Mouse (Mus musculus) limb, embryonic 15.5 days (tissue): ENCODE measurements around the gene Maf. TPM values are rescaled to one million over a fixed set of nuclear protein-coding genes. Genes with fewer than 3 reads are reported as not detected.
A peak's percentile ranks its signal among the peaks of the same experiment; 100 is the strongest.

Experiments used
- ATAC-seq: fragments of 200-750 bp; cut with Nextera tagmentation; 2 replicates; pipeline ENCODE4 v1.8.0; 2017; ENCODE audit warnings: low read depth, moderate TSS enrichment; ENCODE audit not compliant: insufficient number of reproducible peaks, low FRiP score, low TSS enrichment
- H3K27ac ChIP-seq: fragments of 300-500 bp; sonication (generic); 2 replicates; pipeline ENCODE4 v1.5.1; 2015; ENCODE audit warnings: moderate library complexity, mild to moderate bottlenecking, inconsistent platforms
- H3K27me3 ChIP-seq: fragments of 300-500 bp; sonication (generic); 2 replicates; pipeline ENCODE4 v1.6.1; 2015; ENCODE audit warnings: inconsistent platforms
- H3K36me3 ChIP-seq: fragments of 300-500 bp; sonication (generic); 2 replicates; pipeline ENCODE4 v1.6.1; 2015; ENCODE audit warnings: inconsistent platforms
- H3K4me1 ChIP-seq: fragments of 300-500 bp; sonication (generic); 2 replicates; pipeline ENCODE4 v1.6.1; 2015; ENCODE audit warnings: inconsistent platforms
- H3K4me2 ChIP-seq: fragments of 300-500 bp; sonication (generic); 2 replicates; pipeline ENCODE4 v1.6.1; 2015; ENCODE audit warnings: mild to moderate bottlenecking, inconsistent platforms
- H3K4me3 ChIP-seq: fragments of 300-500 bp; sonication (generic); 2 replicates; pipeline ENCODE4 v1.5.1; 2015; ENCODE audit warnings: mild to moderate bottlenecking, inconsistent platforms
- H3K9ac ChIP-seq: fragments of 300-500 bp; sonication (generic); 2 replicates; pipeline ENCODE4 v1.6.1; 2015; ENCODE audit warnings: inconsistent platforms
- H3K9me3 ChIP-seq: fragments of 300-500 bp; sonication (generic); 2 replicates; pipeline ENCODE4 v1.6.1; 2016; ENCODE audit warnings: inconsistent platforms
- WGBS: fragments of 180-500 bp; shearing (Covaris S2); methylation state at CpG from one replicate; pipeline ENCODE4 v1.1.7; 2015; 5-methylcytosine and 5-hydroxymethylcytosine counted together
- polyA plus RNA-seq: library from polyadenylated mRNA; unstranded; fragments of >200 nt; fragmentation: Nextera tagmentation; extraction: Ambion mirVana; gene quantifications from 2 replicates; pipeline ENCODE4 v1.2.1, GENCODE M21; 2015

Gene Maf
- polyA plus RNA-seq: 8.2 and 8.3 TPM in 2 replicates

DNA sequence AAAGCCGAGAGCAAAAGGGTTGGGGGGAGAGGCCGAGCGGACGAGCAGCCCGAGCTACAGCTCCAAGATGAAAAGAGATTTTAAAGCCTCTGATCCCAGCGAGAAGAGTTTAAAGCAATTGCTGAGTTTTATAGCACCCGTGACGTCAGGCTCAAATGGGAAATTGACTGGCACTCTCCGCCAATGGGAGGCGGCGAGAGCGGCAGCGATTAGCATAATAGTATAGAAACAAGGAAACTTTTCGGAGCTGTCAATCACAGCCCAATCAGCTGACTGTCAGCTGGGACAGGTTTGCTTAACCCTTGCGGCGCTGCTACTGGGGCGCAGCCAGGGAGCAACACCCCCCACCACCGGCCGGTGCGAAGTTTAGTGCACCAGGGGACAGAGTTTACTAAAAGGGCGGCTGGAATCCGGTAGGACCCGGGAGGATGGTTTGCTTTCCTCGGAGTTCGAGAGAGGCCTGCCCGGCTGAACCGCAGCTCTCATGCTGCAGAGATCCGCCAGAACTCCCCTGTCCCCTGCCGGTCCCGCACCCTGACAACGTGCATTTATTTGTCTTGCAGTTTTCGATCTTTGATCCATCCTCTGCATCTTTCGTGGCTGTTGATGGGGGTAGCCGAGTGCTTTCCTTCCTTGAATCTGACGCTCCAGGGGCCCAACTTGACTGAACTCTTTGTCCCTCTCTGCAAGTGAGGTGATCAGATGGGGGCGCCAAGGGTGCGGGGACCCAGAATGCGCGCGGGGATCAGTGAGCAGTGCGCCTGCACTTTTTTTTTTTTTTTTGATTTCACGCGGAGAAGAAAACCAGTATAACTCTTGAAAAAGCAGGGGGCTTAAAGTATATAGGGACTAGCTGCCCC, at the start of gene Maf:
Gene Maf (minus strand): TSS at position 64 of the 860 bp plus-strand sequence.
- WGBS: under 1% methylated on average over 43 of the region's 43 CpGs
- Histone ChIP-seq H3K27ac (peak within 1 kb of the TSS; percentile 92), H3K4me3 (peak within 1 kb of the TSS; percentile 60), H3K4me1 (peaks cover 22% of the 10 kb centered on the region), H3K9me3 (no peaks in the 10 kb centered on the region), H3K4me2 (peak within 1 kb of the TSS; percentile 84), H3K9ac (peak within 1 kb of the TSS; percentile 53), H3K36me3 (no peaks in the 10 kb centered on the region), H3K27me3 (peaks cover 26% of the 10 kb centered on the region)
- peak; percentile 83 for ATAC-seq

DNA sequence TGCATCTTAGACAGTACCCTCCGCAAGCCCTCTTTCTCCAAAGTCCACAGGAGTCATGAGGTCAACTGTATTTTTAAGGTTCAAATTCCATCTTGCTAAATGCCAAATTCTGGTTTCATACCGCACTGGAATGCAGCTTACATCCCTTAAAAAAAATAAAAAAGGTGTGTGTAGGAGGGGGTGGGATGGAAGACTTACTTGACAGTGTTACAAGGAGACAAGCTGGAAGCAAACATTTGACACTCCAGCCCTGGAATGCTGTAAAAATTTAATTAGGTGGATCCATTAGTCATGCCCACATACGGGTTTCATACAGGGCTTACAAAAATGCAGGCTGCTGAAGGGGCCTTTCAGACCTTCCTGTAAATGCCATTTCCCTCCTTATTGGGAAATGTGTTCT, 49.4 kb upstream of the Maf start:
- no peak overlapping the region for H3K4me2 ChIP-seq
- no peak overlapping the region for H3K9ac ChIP-seq
- no peaks in the 10 kb centered on the region for H3K36me3 ChIP-seq
- no peaks in the 10 kb centered on the region for H3K9me3 ChIP-seq
- 33% methylated on average over 3 of the region's 3 CpGs for WGBS
- peaks cover 5% of the 10 kb centered on the region; the same call in 1 of the 2 replicates for H3K4me1 ChIP-seq
- H3K4me3 ChIP-seq: no peak overlapping the region
- no peaks in the 10 kb centered on the region for H3K27me3 ChIP-seq
- no peak for ATAC-seq
- no peak overlapping the region for H3K27ac ChIP-seq

DNA sequence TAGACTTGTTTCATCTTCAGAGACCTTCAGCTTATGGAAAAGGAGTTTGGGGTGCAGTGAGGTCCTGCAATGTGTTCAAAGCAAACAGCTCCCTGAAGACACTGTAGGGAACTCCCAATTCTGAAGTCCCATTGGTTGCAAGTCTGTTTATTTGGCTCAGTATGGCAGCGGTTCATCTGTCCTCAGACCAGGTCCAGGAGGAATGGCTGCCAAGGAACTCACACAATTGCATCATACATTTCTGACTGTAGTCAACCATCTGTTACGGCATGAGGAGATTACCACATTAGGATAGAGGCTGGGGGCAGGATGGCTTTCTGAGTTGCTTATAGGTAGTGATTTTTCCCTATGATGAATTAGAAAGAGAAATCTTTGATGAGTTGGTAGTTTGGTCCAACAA, 48.4 kb upstream of the Maf start:
- Histone ChIP-seq H3K4me2 (no peak overlapping the region), H3K27me3 (no peaks in the 10 kb centered on the region), H3K9ac (no peak overlapping the region), H3K27ac (no peak overlapping the region), H3K9me3 (no peaks in the 10 kb centered on the region), H3K36me3 (no peaks in the 10 kb centered on the region), H3K4me3 (no peak overlapping the region), H3K4me1 (peaks cover 5% of the 10 kb centered on the region; the same call in 1 of the 2 replicates)
- WGBS: 73% methylated on average over 2 of the region's 2 CpGs
- no peak for ATAC-seq

DNA sequence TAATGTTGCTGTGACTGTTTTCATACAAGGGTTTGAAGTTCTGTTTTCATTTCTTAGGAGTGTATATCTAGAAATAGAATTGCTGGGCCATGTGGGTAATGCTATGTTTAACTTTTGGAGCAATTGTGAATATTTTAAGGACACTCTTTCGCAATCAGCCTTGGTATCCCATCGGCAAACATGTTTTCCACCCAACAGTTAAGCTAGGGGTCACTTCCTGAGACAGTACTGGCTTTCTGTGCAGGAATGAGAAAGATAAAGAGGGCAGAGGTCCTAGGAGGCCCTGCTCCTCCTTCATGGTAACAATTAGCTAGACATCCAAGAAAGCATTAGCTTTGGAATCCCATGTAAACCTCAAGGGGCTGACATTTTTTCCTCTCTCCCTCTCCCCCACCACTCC, 47.1 kb upstream of the Maf start:
- Histone ChIP-seq H3K4me1 (peaks cover 5% of the 10 kb centered on the region; the same call in 1 of the 2 replicates), H3K27me3 (no peaks in the 10 kb centered on the region), H3K4me3 (no peak overlapping the region), H3K9ac (no peak overlapping the region), H3K27ac (no peak overlapping the region), H3K4me2 (no peak overlapping the region), H3K9me3 (no peaks in the 10 kb centered on the region), H3K36me3 (no peaks in the 10 kb centered on the region)
- 71% methylated on average over 2 of the region's 2 CpGs for WGBS
- no peak for ATAC-seq

DNA sequence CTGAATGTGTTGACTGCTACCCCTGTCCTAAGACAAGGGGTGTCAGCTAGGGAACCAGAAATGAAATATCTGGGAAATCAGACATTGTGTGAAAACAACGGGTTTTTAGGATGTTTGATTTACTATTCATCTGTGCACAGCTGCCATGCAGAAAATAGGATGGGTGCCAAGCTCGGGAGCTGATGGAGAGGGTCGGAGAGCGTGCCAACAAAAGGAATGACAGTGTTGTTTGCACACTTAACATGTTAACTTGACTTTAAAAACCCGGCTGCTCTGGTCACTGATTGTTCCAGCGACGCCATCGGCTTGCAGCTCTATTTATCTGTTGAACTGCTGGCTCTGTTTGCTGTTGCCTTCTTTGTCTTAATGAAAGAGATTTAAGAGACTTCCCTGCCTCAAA, 46.2 kb upstream of the Maf start:
- no peak overlapping the region for H3K4me3 ChIP-seq
- no peak overlapping the region for H3K9ac ChIP-seq
- H3K27ac ChIP-seq: no peak overlapping the region
- H3K4me2 ChIP-seq: no peak overlapping the region
- no peak for ATAC-seq
- WGBS: 68% methylated on average over 8 of the region's 8 CpGs
- H3K36me3 ChIP-seq: no peaks in the 10 kb centered on the region
- peaks cover 5% of the 10 kb centered on the region; the same call in 1 of the 2 replicates for H3K4me1 ChIP-seq
- no peaks in the 10 kb centered on the region for H3K9me3 ChIP-seq
- no peaks in the 10 kb centered on the region for H3K27me3 ChIP-seq

DNA sequence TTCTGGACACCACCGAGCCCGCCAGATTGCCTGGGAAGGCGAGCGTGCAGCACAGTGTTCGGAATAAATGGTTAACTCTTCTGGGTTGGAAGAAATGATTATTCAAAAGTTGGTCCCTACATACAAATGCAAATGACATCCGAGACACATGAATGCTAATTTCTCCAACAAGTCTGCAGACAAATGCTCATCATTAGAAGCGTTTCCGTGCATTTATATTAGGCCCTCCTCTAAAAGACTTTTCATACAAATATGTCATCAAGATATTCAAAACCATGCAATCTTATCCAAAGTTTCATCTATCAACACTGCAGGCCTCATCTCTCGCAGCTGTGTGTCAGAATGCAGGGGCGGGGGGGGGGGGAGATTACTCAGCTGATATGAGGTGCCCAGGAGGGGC, 39.8 kb upstream of the Maf start:
- Histone ChIP-seq H3K4me2 (no peak overlapping the region), H3K4me3 (no peak overlapping the region), H3K27ac (no peak overlapping the region), H3K27me3 (no peaks in the 10 kb centered on the region), H3K36me3 (no peaks in the 10 kb centered on the region), H3K4me1 (no peaks in the 10 kb centered on the region), H3K9ac (no peak overlapping the region), H3K9me3 (no peaks in the 10 kb centered on the region)
- 86% methylated on average over 10 of the region's 10 CpGs for WGBS
- ATAC-seq: no peak

DNA sequence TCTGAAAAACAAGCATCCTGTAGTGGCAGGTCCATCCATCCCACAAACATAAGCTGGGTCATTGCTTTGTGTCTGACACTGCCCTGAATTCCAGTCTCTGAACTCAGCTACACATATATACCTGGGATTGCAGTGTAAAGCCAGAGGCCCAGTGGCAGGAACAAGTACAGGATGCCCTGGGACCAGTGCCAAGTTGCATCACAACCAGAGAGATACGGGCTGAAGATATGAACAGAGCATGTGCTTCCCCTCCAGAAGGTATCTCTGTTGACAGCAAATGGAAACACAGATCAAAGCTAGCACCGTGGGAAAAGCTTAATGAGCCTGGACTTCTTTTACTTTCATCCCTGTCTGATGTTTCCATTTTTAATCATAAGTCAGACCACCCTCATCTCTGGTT, 38.1 kb upstream of the Maf start:
- H3K9me3 ChIP-seq: no peaks in the 10 kb centered on the region
- no peak for ATAC-seq
- 49% methylated on average over 2 of the region's 2 CpGs for WGBS
- no peaks in the 10 kb centered on the region for H3K36me3 ChIP-seq
- no peak overlapping the region for H3K4me3 ChIP-seq
- H3K9ac ChIP-seq: no peak overlapping the region
- H3K4me1 ChIP-seq: no peaks in the 10 kb centered on the region
- H3K27ac ChIP-seq: no peak overlapping the region
- no peak overlapping the region for H3K4me2 ChIP-seq
- no peaks in the 10 kb centered on the region for H3K27me3 ChIP-seq

DNA sequence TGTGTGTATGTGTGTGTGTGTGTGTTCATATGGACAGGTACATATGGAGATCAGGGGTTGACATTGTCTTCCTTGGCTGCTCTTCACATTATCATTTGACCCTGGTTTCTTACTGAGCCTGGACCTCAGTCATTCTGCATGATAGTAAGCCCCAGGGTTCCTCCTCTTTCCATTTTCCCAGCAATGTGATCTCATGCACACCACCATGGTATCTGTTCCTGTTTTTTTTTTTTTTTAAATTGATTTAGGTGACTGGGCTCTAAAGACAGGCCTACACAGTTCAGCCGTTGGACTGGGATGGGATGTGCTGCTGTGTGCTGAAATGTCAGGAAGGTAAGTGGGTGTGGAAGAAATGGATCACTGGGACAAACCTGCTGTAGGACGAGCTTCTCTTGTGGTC, 35.8 kb upstream of the Maf start:
- H3K9ac ChIP-seq: no peak overlapping the region
- no peak overlapping the region for H3K27ac ChIP-seq
- 68% methylated on average over 2 of the region's 2 CpGs for WGBS
- ATAC-seq: no peak
- no peaks in the 10 kb centered on the region for H3K4me1 ChIP-seq
- no peaks in the 10 kb centered on the region for H3K27me3 ChIP-seq
- H3K36me3 ChIP-seq: no peaks in the 10 kb centered on the region
- H3K4me3 ChIP-seq: no peak overlapping the region
- no peak overlapping the region for H3K4me2 ChIP-seq
- H3K9me3 ChIP-seq: no peaks in the 10 kb centered on the region

DNA sequence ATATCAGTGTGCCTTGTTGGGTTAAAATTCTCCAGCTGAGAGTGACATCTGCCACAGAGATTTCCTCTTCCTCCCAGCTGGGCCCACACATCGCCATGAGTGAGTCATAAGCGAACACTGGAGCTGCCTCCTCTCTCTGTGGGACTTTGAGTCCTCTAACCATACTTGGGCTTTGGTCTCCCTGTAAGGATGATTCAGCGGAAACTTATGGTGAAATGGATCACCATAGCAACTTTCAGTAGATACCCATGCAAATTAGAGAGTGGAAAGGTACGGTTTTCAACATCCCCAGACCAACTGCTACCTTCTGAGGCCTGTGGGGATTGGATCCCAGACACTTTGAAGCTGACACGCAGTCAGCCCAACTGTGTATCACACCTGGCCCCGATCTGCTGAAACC, 35.1 kb upstream of the Maf start:
- H3K9me3 ChIP-seq: no peaks in the 10 kb centered on the region
- 84% methylated on average over 6 of the region's 6 CpGs for WGBS
- no peaks in the 10 kb centered on the region for H3K4me1 ChIP-seq
- ATAC-seq: no peak
- H3K4me3 ChIP-seq: no peak overlapping the region
- no peak overlapping the region for H3K9ac ChIP-seq
- H3K27ac ChIP-seq: no peak overlapping the region
- no peaks in the 10 kb centered on the region for H3K36me3 ChIP-seq
- H3K4me2 ChIP-seq: no peak overlapping the region
- no peaks in the 10 kb centered on the region for H3K27me3 ChIP-seq

DNA sequence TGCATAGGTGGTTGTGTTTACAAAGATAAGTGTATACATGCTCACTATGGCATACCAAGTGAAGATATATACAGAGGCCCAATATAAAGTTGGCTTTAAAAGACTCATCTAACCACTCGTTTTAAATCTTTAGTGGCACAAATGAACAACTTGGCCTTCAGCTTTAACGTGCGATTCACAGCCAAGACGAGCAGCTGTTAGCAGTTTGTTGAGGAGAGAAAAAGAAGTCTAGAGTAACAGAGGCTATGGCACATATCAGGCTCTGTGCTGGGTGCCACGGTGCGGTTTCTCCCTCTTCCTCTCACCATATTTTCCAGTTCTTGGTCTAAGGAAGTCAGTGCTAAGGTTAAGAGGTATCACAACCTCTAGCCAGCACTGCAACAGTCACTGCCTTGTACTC, 34.4 kb upstream of the Maf start:
- H3K27ac ChIP-seq: no peak overlapping the region
- H3K27me3 ChIP-seq: no peaks in the 10 kb centered on the region
- no peaks in the 10 kb centered on the region for H3K4me1 ChIP-seq
- no peaks in the 10 kb centered on the region for H3K9me3 ChIP-seq
- 76% methylated on average over 6 of the region's 6 CpGs for WGBS
- no peaks in the 10 kb centered on the region for H3K36me3 ChIP-seq
- H3K4me2 ChIP-seq: no peak overlapping the region
- no peak overlapping the region for H3K4me3 ChIP-seq
- ATAC-seq: no peak
- H3K9ac ChIP-seq: no peak overlapping the region

DNA sequence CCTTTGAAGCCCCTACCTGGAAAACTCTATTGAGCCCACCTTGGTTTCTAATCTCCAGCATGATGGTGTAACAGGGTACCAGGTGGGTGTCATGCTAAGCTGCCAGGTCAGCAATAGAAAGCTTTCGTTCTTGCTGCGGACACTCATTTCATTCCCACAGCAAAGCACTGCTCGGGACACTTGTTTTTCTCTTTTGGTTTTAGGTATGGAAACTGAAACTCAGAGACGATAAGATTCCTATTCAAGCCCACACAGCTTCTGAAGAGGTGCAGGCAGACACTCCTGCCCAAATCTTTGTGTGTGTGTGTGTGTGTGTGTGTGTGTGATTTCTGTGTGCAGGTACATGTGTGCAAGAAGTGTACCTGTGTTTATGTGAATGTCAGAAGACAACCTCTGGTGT, 32.2 kb upstream of the Maf start:
- Histone ChIP-seq H3K27ac (no peak overlapping the region), H3K4me3 (no peak overlapping the region), H3K27me3 (no peaks in the 10 kb centered on the region), H3K9me3 (no peaks in the 10 kb centered on the region), H3K9ac (no peak overlapping the region), H3K4me1 (no peaks in the 10 kb centered on the region), H3K4me2 (no peak overlapping the region), H3K36me3 (no peaks in the 10 kb centered on the region)
- ATAC-seq: no peak
- WGBS: 94% methylated on average over 4 of the region's 4 CpGs

DNA sequence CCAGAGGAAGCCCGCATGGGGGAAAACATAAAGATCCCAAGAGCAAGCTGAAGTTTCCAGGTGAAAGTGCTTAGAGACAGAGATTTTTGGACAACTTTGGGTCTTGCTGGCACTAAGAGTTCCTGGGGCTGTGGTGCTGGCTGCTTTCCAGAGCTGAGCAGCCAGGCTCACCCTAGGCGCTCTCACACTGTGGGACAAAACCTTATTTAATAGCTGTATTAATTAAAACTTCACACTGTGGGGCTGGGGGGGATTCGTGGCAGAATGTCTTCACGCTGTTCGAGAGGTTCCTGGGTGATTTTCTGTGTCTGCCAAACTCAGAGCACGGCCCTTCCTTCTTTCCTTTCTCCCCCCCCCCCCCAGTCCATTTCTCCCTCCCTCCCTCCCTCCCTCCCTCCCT, 24.8 kb upstream of the Maf start:
- no peak for ATAC-seq
- no peak overlapping the region for H3K4me3 ChIP-seq
- H3K4me1 ChIP-seq: peaks cover 4% of the 10 kb centered on the region
- no peaks in the 10 kb centered on the region; the same call in 1 of the 2 replicates for H3K27me3 ChIP-seq
- H3K4me2 ChIP-seq: no peak overlapping the region
- H3K36me3 ChIP-seq: no peaks in the 10 kb centered on the region
- no peak overlapping the region for H3K9ac ChIP-seq
- 42% methylated on average over 6 of the region's 6 CpGs for WGBS
- no peak overlapping the region for H3K27ac ChIP-seq
- no peaks in the 10 kb centered on the region for H3K9me3 ChIP-seq
